Mouse (Mus musculus): ENCODE measurements around the gene Tnfrsf13b. TPM values are rescaled to one million over a fixed set of nuclear protein-coding genes. Genes with fewer than 3 reads are reported as not detected.
"Not testable (repeated sequence)": the region's sequence is repeated elsewhere in the genome, so short reads cannot be mapped to it uniquely, and the experiment has no call there.

The Tnfrsf13b gene
- polyA plus RNA-seq, 1 experiment from 2014 or later: 8.1 TPM

- H3K36me3 ChIP-seq (replicated peaks; ENCODE audit: insufficient read depth, low read length): no peaks in the 10 kb centered on the region
- no peaks in the 10 kb centered on the region for H3K27me3 ChIP-seq (ENCODE audit: insufficient read depth, low read length)
- WGBS (ENCODE audit: insufficient replicate concordance): 61% methylated on average over 3 of the region's 3 CpGs
- no peak for ATAC-seq
- no peak for DNase-seq
- TF ChIP-seq EP300 (IDR thresholded peaks at IDR 0.05; ENCODE audit: low read depth) (no peak), CTCF (IDR thresholded peaks at IDR 0.05; ENCODE audit: low read depth) (no peak)
- no peak overlapping the region for H3K27ac ChIP-seq (ENCODE audit: low read depth)
- H3K4me1 ChIP-seq (ENCODE audit: insufficient read depth): 0 out of 2 replicates have a peak, but pooled peaks cover 2% of the 10 kb centered on the region
- H3K9me3 ChIP-seq (ENCODE audit: low read length): no peaks in the 10 kb centered on the region
- H3K9ac ChIP-seq (replicated peaks): no peak overlapping the region
- H3K4me2 ChIP-seq (ENCODE audit: low read depth, low read length): no peak overlapping the region
- H3K4me3 ChIP-seq (ENCODE audit: low read depth, low read length): no peak overlapping the region
These were observed 2.7 kb upstream of the Tnfrsf13b start for GRCm38 (mm10) chr11:61123886-61124285.

GRCm38 (mm10) chr11:61125970-61126369, 585 bp upstream of the Tnfrsf13b start:
- no peak overlapping the region for H3K9ac ChIP-seq (replicated peaks)
- TF ChIP-seq CTCF (IDR thresholded peaks at IDR 0.05; ENCODE audit: low read depth) (no peak), EP300 (IDR thresholded peaks at IDR 0.05; ENCODE audit: low read depth) (no peak)
- H3K4me2 ChIP-seq (ENCODE audit: low read depth, low read length): no peak overlapping the region
- ATAC-seq (no peak), DNase-seq (no peak)
- no peaks in the 10 kb centered on the region for H3K36me3 ChIP-seq (replicated peaks; ENCODE audit: insufficient read depth, low read length)
- WGBS (ENCODE audit: insufficient replicate concordance): 77% methylated on average over 5 of the region's 5 CpGs
- no peaks in the 10 kb centered on the region for H3K27me3 ChIP-seq (ENCODE audit: insufficient read depth, low read length)
- H3K4me1 ChIP-seq (ENCODE audit: insufficient read depth): no peaks in the 10 kb centered on the region
- no peaks in the 10 kb centered on the region for H3K9me3 ChIP-seq (ENCODE audit: low read length)
- H3K4me3 ChIP-seq (ENCODE audit: low read depth, low read length): no peak overlapping the region
- H3K27ac ChIP-seq (ENCODE audit: low read depth): no peak overlapping the region

GRCm38 (mm10) chr11:61127421-61128055, 983 bp downstream of the Tnfrsf13b start:
- no peak overlapping the region for H3K9ac ChIP-seq (replicated peaks)
- no peak overlapping the region for H3K4me2 ChIP-seq (ENCODE audit: low read depth, low read length)
- no peak overlapping the region for H3K4me3 ChIP-seq (ENCODE audit: low read depth, low read length)
- no peak for DNase-seq
- no peaks in the 10 kb centered on the region for H3K36me3 ChIP-seq (replicated peaks; ENCODE audit: insufficient read depth, low read length)
- H3K27ac ChIP-seq (ENCODE audit: low read depth): no peak overlapping the region
- TF ChIP-seq CTCF (IDR thresholded peaks at IDR 0.05; ENCODE audit: low read depth) (no peak), EP300 (IDR thresholded peaks at IDR 0.05; ENCODE audit: low read depth) (no peak)
- ATAC-seq: no peak
- no peaks in the 10 kb centered on the region for H3K27me3 ChIP-seq (ENCODE audit: insufficient read depth, low read length)
- WGBS (ENCODE audit: insufficient replicate concordance): 80% methylated on average over 8 of the region's 8 CpGs
- no peaks in the 10 kb centered on the region for H3K9me3 ChIP-seq (ENCODE audit: low read length)
- no peaks in the 10 kb centered on the region for H3K4me1 ChIP-seq (ENCODE audit: insufficient read depth)

GRCm38 (mm10) chr11:61129305-61129704, 2.8 kb downstream of the Tnfrsf13b start:
- Histone ChIP-seq H3K9ac (replicated peaks) (no peak overlapping the region), H3K4me1 (ENCODE audit: insufficient read depth) (no peaks in the 10 kb centered on the region), H3K27me3 (ENCODE audit: insufficient read depth, low read length) (no peaks in the 10 kb centered on the region), H3K4me3 (ENCODE audit: low read depth, low read length) (no peak overlapping the region), H3K27ac (ENCODE audit: low read depth) (no peak overlapping the region), H3K36me3 (replicated peaks; ENCODE audit: insufficient read depth, low read length) (no peaks in the 10 kb centered on the region), H3K4me2 (ENCODE audit: low read depth, low read length) (no peak overlapping the region), H3K9me3 (ENCODE audit: low read length) (no peaks in the 10 kb centered on the region)
- WGBS (ENCODE audit: insufficient replicate concordance): 37% methylated on average over 10 of the region's 10 CpGs
- TF ChIP-seq CTCF (IDR thresholded peaks at IDR 0.05; ENCODE audit: low read depth) (no peak), EP300 (IDR thresholded peaks at IDR 0.05; ENCODE audit: low read depth) (no peak)
- ATAC-seq (no peak), DNase-seq (no peak)

- 71% methylated on average over 4 of the region's 4 CpGs for WGBS (ENCODE audit: insufficient replicate concordance)
- H3K27ac ChIP-seq (ENCODE audit: low read depth): not testable (repeated sequence)
These were observed 4.1 kb downstream of the Tnfrsf13b start for GRCm38 (mm10) chr11:61130646-61131045.

GRCm38 (mm10) chr11:61132943-61133342, 6.4 kb downstream of the Tnfrsf13b start:
- ATAC-seq (no peak), DNase-seq (no peak)
- Histone ChIP-seq H3K36me3 (replicated peaks; ENCODE audit: insufficient read depth, low read length) (no peaks in the 10 kb centered on the region), H3K4me1 (ENCODE audit: insufficient read depth) (no peaks in the 10 kb centered on the region), H3K9me3 (ENCODE audit: low read length) (no peaks in the 10 kb centered on the region), H3K27ac (ENCODE audit: low read depth) (no peak overlapping the region), H3K4me2 (ENCODE audit: low read depth, low read length) (no peak overlapping the region), H3K27me3 (ENCODE audit: insufficient read depth, low read length) (no peaks in the 10 kb centered on the region), H3K9ac (replicated peaks) (no peak overlapping the region), H3K4me3 (ENCODE audit: low read depth, low read length) (no peak overlapping the region)
- TF ChIP-seq EP300 (IDR thresholded peaks at IDR 0.05; ENCODE audit: low read depth) (no peak), CTCF (IDR thresholded peaks at IDR 0.05; ENCODE audit: low read depth) (no peak)
- 63% methylated on average over 2 of the region's 2 CpGs for WGBS (ENCODE audit: insufficient replicate concordance)

More at GRCm38 (mm10) chr11:61130646-61131045, 4.1 kb downstream of the Tnfrsf13b start:
- not testable (repeated sequence) for H3K4me3 ChIP-seq (ENCODE audit: low read depth, low read length); H3K4me1 ChIP-seq (ENCODE audit: insufficient read depth); H3K9me3 ChIP-seq (ENCODE audit: low read length); H3K36me3 ChIP-seq (replicated peaks; ENCODE audit: insufficient read depth, low read length); ATAC-seq; H3K4me2 ChIP-seq (ENCODE audit: low read depth, low read length); H3K9ac ChIP-seq (replicated peaks); H3K27me3 ChIP-seq (ENCODE audit: insufficient read depth, low read length); DNase-seq

Data from liver, postnatal 0 days (tissue).